Mouse (Mus musculus): ENCODE results near the gene Krr1.

Gene Krr1

GRCm38 (mm10) chr10:111972542-111973361 is at the start of gene Krr1:
Gene Krr1, plus strand, starts transcription at chr10:111972664.
- peak; percentile 94 for DNase-seq

GRCm38 (mm10) chr10:111923503-111924135 is 48.8 kb upstream of the Krr1 start:
- no peak for DNase-seq

DNA sequence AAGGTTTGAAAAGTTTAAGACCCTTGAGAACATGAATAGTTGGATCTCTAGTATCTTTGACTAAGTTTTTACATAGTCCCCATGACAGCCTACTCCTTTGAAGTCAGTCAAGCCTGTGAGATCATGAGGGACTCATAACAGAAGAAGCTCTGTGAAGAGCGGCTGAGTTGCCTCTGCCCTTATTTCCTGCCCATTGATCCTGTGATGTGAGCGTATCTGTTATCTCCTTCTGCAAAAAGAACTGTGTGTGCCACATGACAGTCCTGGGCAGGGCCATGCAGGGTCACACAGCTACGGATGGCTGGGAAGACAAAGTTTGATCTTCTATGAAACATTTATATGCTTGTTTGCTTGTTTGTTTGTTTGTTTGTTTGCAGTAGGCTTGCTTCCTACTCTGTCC is 48.3 kb upstream of the Krr1 start:
- DNase-seq = no peak

- DNase-seq = no peak
Measured at GRCm38 (mm10) chr10:111924716-111925488, 47.6 kb upstream of the Krr1 start.

GRCm38 (mm10) chr10:111925489-111925860 is 47.0 kb upstream of the Krr1 start:
- peak; percentile 94 for DNase-seq

DNA sequence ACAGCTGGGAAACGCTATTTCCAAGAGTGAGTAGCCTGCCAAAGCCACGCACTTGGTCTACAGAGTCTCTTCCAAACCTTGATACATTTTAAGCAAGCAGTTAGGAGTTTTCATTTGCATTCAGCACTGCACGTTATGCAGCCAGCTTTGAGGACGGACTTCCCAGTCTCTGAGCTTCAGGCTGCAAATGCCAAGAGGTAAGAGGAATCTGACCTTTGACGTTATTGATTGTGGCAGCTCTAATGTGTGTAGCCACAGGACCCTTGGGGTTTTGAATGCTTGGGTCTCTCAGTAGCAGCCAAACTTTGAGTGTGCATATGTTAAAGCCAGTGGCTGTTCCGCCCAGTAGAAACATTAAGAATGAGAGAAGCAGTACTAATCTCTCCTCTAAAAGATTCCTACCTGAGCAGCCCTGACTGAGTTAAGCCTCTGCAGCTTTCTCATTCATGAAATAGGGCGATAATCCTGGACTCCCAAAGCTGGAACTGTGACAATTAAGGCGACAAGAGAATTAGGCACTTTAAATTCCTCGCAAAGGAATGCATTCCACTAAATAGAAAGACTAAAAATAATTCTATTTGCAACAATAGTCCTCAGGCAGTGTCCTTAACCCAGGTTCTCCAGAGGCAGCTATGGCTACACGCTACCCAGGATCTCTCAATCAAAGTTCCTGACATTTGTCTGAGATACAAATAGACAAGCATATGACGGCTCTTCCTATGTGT is 39.7 kb upstream of the Krr1 start:
- DNase-seq = no peak

DNA sequence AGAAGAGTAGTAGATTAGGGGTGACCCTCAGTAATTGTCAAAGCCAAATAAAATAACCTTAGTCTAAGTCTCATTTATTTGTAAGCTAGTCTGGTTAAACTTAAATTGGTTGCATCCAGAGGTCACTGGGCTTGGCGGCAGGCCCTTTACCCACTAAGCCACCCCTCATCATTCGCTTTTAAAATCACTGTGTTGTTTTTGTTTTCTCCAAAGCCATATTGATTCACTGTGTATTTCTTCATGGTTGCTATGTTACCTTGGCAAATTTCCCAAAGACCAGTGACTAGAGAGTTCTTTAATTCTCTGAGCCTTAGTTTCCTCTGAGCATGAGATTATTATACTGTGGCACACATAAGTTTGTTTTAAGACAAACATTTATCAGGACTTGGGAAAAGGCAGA is 37.3 kb upstream of the Krr1 start:
- peak; percentile 14 for DNase-seq

DNA sequence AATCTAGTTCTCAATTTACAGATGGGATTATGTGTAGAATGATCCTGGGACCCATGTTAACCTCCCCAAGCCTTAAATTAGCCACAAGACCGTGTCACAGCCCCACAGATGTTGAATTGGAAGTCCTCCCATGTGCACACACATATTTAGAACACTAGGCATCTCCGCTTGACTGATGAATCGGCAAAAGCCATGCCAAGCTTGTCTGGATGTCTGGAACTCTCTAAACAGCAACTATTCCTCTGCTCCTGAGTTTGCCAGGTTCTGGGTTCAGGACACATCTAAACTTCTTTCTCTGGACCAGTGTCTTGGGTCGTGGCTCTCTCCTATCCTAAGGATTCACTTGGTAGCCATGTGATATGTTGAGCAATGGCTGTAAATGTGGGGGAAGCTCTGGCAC is 36.4 kb upstream of the Krr1 start:
- DNase-seq = no peak

DNA sequence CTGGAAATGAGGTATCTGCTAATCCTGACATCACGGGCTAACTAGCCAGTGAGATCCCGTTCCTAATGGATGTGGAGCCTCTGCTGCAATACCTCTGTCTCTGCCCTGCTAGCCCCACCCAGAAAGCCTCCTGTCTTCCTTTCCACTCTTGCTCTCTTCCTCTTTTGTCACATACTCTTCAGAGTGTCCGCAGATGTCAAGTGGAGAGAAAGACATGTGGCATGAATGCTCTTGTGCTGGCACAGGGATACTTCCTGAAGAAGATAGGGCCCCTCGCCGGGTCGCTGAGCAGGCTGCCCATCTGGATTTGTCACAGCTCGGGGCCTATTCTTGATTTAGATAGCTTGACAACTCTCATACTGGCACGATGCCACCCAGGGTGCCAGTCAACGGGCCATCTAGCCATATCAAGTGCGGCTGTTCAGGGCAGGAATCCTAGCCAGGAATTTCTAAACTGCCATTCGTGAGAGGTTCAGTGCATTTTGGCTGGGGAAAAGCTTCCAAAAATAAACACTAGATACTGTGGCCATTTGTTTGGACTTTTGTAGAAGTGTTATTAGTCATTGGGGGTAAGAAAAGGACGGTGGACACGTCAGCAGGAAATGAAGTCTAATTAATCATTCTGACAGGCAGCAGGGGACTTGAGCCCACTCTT is 35.8 kb upstream of the Krr1 start:
- DNase-seq = peak; percentile 81

- no peak for DNase-seq
Measured at GRCm38 (mm10) chr10:111937146-111937534, 35.3 kb upstream of the Krr1 start.

DNA sequence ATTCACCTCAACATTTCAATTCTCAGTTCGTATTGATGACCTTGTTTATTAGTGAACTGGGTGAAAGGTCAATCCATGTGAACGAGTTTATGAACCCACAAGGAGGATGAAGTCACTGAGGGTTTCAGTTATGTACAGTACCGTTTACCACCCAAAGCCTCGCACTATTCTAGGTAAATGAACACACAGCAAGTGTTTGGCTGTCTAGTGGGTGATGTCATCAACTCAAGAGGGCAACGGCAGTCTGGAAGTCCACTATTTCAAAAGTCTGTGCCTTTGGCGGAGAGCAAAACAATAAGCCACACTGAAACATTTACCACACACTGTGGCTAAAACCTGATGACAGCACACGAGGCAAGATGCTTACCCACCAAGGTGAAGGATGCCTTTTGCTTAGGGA is 29.4 kb upstream of the Krr1 start:
- DNase-seq = no peak

GRCm38 (mm10) chr10:111945563-111945962 is 26.9 kb upstream of the Krr1 start:
- no peak for DNase-seq

DNA sequence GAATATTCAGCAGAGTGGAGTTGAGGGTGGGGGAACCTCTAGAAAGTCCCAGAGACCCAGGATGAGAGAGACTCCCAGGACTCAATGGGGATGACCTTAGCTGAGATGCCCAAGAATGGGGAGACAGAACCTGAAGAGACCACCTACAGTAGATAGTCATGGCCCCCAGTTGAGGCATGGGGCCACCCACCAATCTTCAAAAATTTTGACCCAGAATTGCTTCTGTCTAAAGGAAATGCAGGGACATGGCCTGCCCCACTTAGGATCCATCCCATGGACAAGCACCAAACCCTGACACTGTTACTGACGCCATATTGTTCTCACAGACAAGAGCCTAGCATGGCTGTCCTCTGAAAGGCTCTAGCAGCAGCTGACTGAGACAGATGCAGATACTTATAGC is 24.4 kb upstream of the Krr1 start:
- no peak for DNase-seq

- no peak for DNase-seq
Measured at GRCm38 (mm10) chr10:111949008-111949407, 23.5 kb upstream of the Krr1 start.

DNA sequence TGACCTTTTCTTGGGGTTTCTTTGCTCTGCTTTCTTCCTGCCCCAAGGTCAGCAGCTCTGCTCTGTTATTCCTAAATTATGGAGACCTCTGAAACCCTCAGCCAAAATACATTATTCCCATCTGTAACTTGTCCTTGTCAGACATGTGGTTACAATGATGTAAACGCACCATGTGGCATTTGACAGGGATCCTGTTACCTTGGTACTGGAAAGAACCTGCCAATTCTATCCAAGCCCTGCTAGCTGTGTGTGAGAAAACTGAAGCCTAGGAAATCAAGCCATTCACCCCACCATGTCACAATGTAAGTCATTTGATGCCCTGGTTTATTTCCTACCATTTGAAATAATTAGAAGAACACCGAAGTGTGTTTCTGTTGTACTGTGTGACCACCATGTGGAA is 16.6 kb upstream of the Krr1 start:
- no peak for DNase-seq

- peak; percentile 80 for DNase-seq
Measured at GRCm38 (mm10) chr10:111957271-111958045, 15.0 kb upstream of the Krr1 start.

- no peak for DNase-seq
Measured at GRCm38 (mm10) chr10:111958046-111958421, 14.4 kb upstream of the Krr1 start.

GRCm38 (mm10) chr10:111959353-111959752 is 13.1 kb upstream of the Krr1 start:
- peak; percentile 73 for DNase-seq

DNA sequence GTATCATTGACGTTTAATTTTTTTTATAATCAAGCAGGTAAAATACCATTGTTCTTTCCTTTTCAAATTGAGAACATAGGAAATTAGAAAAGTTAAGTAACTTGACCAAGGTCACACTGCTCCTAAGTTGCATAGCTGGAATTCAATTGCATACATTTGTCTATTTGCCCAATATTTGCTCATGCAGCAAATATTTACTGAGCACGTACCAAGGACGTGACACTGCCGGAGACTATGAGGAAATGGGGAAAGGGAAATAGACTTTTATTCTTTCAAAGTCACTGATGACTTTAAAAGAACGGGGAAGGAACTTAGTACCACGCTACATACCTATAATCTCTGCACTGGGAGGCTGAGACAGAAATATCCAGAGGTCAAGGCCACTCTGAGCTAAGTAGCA is 12.0 kb upstream of the Krr1 start:
- DNase-seq = no peak

- peak; percentile 20 for DNase-seq
Measured at GRCm38 (mm10) chr10:111966394-111966793, 6.1 kb upstream of the Krr1 start.

DNA sequence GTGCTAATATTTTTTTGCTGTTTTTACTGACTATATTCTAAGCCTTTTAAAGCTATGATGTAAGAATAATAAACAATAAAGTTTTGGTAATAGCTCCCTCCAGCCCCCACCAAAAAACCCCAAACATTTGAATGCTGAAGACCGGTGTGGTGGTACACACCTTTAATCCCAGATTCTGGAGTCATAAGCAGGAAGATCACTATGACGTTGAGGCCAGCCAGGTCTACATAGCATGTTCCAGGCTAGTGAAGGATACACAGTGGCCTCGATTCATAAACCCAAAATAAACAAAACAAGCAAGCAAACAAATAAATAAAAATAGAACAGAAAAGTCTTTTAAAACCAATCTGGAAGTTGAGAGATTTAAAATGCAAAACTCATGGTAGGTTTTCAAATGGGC is 535 bp upstream of the Krr1 start:
- no peak for DNase-seq

GRCm38 (mm10) chr10:111977584-111977983 is 5.1 kb downstream of the Krr1 start:
- DNase-seq = peak; percentile 65
